Mouse (Mus musculus) lung, postnatal 0 days (tissue): ENCODE data around the gene Atg13. TPM values are rescaled to one million over a fixed set of nuclear protein-coding genes. Genes with fewer than 3 reads are reported as not detected.

Experiments
- ATAC-seq: fragments of 200-750 bp; cut with Nextera tagmentation; 2 replicates; pipeline ENCODE4 v1.8.0; 2017; ENCODE audit warnings: moderate library complexity
- DNase-seq: peaks from one replicate; pipeline ENCODE4 v3.0.0-alpha.2; 2016; ENCODE audit warnings: low spot score
- H3K27ac ChIP-seq: fragments of 300-500 bp; sonication (generic); 2 replicates; pipeline ENCODE4 v1.5.1; 2014; ENCODE audit warnings: antibody characterized with exemption, mild to moderate bottlenecking, low read length, mixed read lengths
- H3K27me3 ChIP-seq: fragments of 300-500 bp; sonication (generic); replicated peaks from 2 replicates; pipeline ENCODE4 v1.6.1; 2014; ENCODE audit warnings: low read length, mixed read lengths; ENCODE audit not compliant: insufficient read depth
- H3K36me3 ChIP-seq: fragments of 300-500 bp; sonication (generic); 2 replicates; pipeline ENCODE4 v1.6.1; 2014; ENCODE audit warnings: low read length, mixed read lengths; ENCODE audit not compliant: insufficient read depth
- H3K4me1 ChIP-seq: fragments of 300-500 bp; sonication (generic); 2 replicates; pipeline ENCODE4 v1.6.1; 2014; ENCODE audit warnings: antibody characterized with exemption, low read depth, low read length, mixed read lengths; ENCODE audit not compliant: insufficient read depth
- H3K4me2 ChIP-seq: fragments of 300-500 bp; sonication (generic); replicated peaks from 2 replicates; pipeline ENCODE4 v1.6.1; 2014; ENCODE audit warnings: low read depth, mild to moderate bottlenecking, low read length, moderate library complexity, mixed read lengths
- H3K4me3 ChIP-seq: fragments of 300-500 bp; sonication (generic); 2 replicates; pipeline ENCODE4 v1.5.1; 2014; ENCODE audit warnings: low read depth, low read length
- H3K9ac ChIP-seq: fragments of 300-500 bp; sonication (generic); replicated peaks from 2 replicates; pipeline ENCODE4 v1.6.1; 2014; ENCODE audit warnings: low read depth, mild to moderate bottlenecking
- H3K9me3 ChIP-seq: fragments of 300-500 bp; sonication (generic); 2 replicates; pipeline ENCODE4 v1.6.1; 2016; ENCODE audit warnings: low read length, mixed read lengths
- CTCF ChIP-seq: IDR thresholded peaks from 2 replicates; pipeline ENCODE4 v1.5.1; 2016; ENCODE audit warnings: antibody characterized with exemption, mild to moderate bottlenecking
- EP300 ChIP-seq: IDR thresholded peaks from 2 replicates; pipeline ENCODE4 v1.6.1; 2016; ENCODE audit warnings: antibody characterized with exemption, mild to moderate bottlenecking, control low read depth
- WGBS: fragments of 180-500 bp; shearing (Covaris S2); extraction: QIAGEN DNeasy Blood & Tissue Kit; methylation state at CpG from one replicate; pipeline ENCODE4 v1.1.7; 2014; 5-methylcytosine and 5-hydroxymethylcytosine counted together
- polyA plus RNA-seq: library from polyadenylated mRNA; unstranded; fragments of >200 nt; fragmentation: Nextera tagmentation; extraction: Ambion mirVana; gene quantifications from 2 replicates; pipeline ENCODE4 v1.2.1, GENCODE M21; 2015

Atg13 gene
- polyA plus RNA-seq, 1 experiment from 2014 or later, result 26.2 TPM

DNA sequence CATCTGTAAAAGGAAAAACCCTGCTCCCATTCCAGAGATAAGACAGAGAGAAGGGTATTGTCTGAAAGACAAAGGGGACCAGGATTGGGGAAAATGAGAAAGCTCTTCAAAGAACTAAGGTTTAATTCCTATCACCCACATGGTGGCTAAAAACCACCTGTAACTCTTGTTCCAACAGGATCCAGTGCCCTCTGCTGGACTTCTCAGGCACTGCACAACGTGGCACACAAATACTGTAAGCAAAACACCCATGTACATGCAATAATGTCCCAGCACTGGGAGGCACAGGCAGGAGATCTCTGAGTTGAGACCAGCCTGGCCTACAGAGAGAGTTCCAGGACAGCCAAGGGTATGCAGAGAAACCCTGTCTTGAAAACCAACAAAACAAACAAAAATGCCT is 63.6 kb downstream of the Atg13 start:
- Histone ChIP-seq H3K27ac (no peak overlapping the region), H3K9ac (no peak overlapping the region), H3K36me3 (peaks cover 19% of the 10 kb centered on the region), H3K4me1 (peaks cover 2% of the 10 kb centered on the region; the same call in 1 of the 2 replicates), H3K27me3 (no peaks in the 10 kb centered on the region), H3K9me3 (no peaks in the 10 kb centered on the region), H3K4me3 (no peak overlapping the region), H3K4me2 (no peak overlapping the region)
- ATAC-seq (no peak), DNase-seq (peak; percentile 46)
- 28% methylated on average over 1 of the region's 1 CpGs for WGBS
- TF ChIP-seq EP300, result no peak
- TF ChIP-seq CTCF, result peak; percentile 75

GRCm38 (mm10) chr2:91645811-91646210 is 64.6 kb downstream of the Atg13 start:
- no peak for DNase-seq
- Histone ChIP-seq H3K36me3 (peaks cover 19% of the 10 kb centered on the region), H3K27me3 (no peaks in the 10 kb centered on the region), H3K9ac (no peak overlapping the region), H3K4me2 (no peak overlapping the region), H3K9me3 (no peaks in the 10 kb centered on the region), H3K27ac (no peak overlapping the region), H3K4me1 (no peaks in the 10 kb centered on the region), H3K4me3 (no peak overlapping the region)
- TF ChIP-seq CTCF (no peak), EP300 (no peak)
- 91% methylated on average over 11 of the region's 11 CpGs for WGBS
- ATAC-seq, result no peak

- Histone ChIP-seq H3K4me1 (no peaks in the 10 kb centered on the region), H3K36me3 (peaks cover 19% of the 10 kb centered on the region), H3K4me3 (no peak overlapping the region), H3K9me3 (no peaks in the 10 kb centered on the region), H3K27ac (no peak overlapping the region), H3K4me2 (no peak overlapping the region), H3K27me3 (no peaks in the 10 kb centered on the region), H3K9ac (no peak overlapping the region)
- DNase-seq, result no peak
- TF ChIP-seq EP300 (no peak), CTCF (no peak)
- 98% methylated on average over 15 of the region's 15 CpGs for WGBS
- ATAC-seq, result no peak
Measured at GRCm38 (mm10) chr2:91645354-91645753, 65.0 kb downstream of the Atg13 start.

DNA sequence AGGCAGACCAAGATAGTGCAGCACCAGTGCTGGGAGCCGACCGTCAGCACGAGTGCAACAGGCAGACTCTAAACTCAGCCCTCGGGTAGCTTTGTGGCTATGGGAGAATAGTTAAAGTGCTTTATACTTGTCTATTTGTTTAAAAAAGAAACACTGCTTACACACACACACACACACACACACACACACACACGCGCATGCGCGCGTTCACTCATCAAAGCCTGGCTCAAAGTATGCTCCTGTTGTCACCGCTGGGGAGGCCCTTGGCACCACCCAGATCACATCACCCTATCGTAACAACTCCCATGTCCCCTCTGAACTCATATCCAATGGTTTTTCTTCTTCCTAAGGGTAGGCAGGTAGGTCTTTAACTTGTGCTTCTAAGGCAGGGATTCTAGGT is 66.4 kb downstream of the Atg13 start:
- WGBS, result 89% methylated on average over 11 of the region's 11 CpGs

GRCm38 (mm10) chr2:91642825-91643415 is 67.5 kb downstream of the Atg13 start:
- Histone ChIP-seq H3K9me3 (no peaks in the 10 kb centered on the region), H3K4me1 (no peaks in the 10 kb centered on the region), H3K27me3 (no peaks in the 10 kb centered on the region), H3K4me2 (no peak overlapping the region), H3K9ac (no peak overlapping the region), H3K36me3 (peaks cover 19% of the 10 kb centered on the region), H3K27ac (no peak overlapping the region), H3K4me3 (no peak overlapping the region)
- ATAC-seq, result peak; percentile 43; the same call in 1 of the 2 replicates
- no peak for DNase-seq
- TF ChIP-seq CTCF (no peak), EP300 (no peak)
- WGBS, result 68% methylated on average over 2 of the region's 2 CpGs

More for the DNA sequence above, 66.4 kb downstream of the Atg13 start:
- Histone ChIP-seq H3K4me1 (no peaks in the 10 kb centered on the region), H3K36me3 (peaks cover 19% of the 10 kb centered on the region), H3K9me3 (no peaks in the 10 kb centered on the region), H3K9ac (no peak overlapping the region), H3K27me3 (no peaks in the 10 kb centered on the region), H3K4me2 (no peak overlapping the region), H3K27ac (no peak overlapping the region), H3K4me3 (no peak overlapping the region)
- DNase-seq (no peak), ATAC-seq (no peak)
- TF ChIP-seq CTCF, result no peak
- TF ChIP-seq EP300, result no peak

DNA sequence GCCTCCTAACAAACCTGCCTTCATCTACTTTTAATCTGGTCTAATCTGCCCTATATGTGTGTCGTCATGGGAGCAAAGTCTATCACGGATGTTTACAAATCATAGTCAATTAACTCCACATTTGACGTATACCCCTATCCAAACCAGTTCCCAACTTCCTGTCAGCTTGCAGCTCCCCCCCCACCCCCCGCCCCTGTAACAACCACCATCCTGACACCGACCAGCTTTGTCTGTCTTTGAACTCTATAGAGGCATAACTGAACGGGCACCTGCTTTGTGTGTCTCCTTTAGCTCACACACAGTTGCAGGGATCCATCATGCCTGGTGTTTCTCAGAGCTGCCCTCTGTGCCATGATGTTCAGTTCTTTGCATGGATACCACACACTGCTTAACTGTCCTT is 71.4 kb downstream of the Atg13 start:
- H3K9me3 ChIP-seq, result no peaks in the 10 kb centered on the region

More for the DNA sequence above, 71.4 kb downstream of the Atg13 start:
- no peak for TF ChIP-seq EP300
- no peak for TF ChIP-seq CTCF
- no peaks in the 10 kb centered on the region for H3K27me3 ChIP-seq
- no peak overlapping the region for H3K4me3 ChIP-seq
- ATAC-seq (no peak), DNase-seq (no peak)
- no peak overlapping the region for H3K4me2 ChIP-seq
- no peaks in the 10 kb centered on the region for H3K36me3 ChIP-seq
- H3K4me1 ChIP-seq, result no peaks in the 10 kb centered on the region
- no peak overlapping the region for H3K27ac ChIP-seq
- no peak overlapping the region for H3K9ac ChIP-seq
- 57% methylated on average over 6 of the region's 6 CpGs for WGBS
